Mouse (Mus musculus) monocyte, adult 5-6 weeks (primary cell): ENCODE measurements around the gene Dll3. TPM values are rescaled to one million over a fixed set of nuclear protein-coding genes. Genes with fewer than 3 reads are reported as not detected.

ENCODE experiments used
- ATAC-seq: fragments of 153-309, 156-312 bp; replicated peaks from 2 replicates; pipeline ENCODE4 v1.8.0; 2017; ENCODE audit warnings: mild to moderate bottlenecking; ENCODE audit not compliant: low TSS enrichment, insufficient number of reproducible peaks, severe bottlenecking, poor library complexity, low FRiP score
- total RNA-seq: library from RNA; stranded (forward); fragments of 200-1000, 200-491, 200-594 nt; gene quantifications from 3 replicates; pipeline ENCODE4 v1.2.3, GENCODE M21; 2017

The Dll3 gene
- total RNA-seq, 1 experiment from 2014 or later: not detected

DNA sequence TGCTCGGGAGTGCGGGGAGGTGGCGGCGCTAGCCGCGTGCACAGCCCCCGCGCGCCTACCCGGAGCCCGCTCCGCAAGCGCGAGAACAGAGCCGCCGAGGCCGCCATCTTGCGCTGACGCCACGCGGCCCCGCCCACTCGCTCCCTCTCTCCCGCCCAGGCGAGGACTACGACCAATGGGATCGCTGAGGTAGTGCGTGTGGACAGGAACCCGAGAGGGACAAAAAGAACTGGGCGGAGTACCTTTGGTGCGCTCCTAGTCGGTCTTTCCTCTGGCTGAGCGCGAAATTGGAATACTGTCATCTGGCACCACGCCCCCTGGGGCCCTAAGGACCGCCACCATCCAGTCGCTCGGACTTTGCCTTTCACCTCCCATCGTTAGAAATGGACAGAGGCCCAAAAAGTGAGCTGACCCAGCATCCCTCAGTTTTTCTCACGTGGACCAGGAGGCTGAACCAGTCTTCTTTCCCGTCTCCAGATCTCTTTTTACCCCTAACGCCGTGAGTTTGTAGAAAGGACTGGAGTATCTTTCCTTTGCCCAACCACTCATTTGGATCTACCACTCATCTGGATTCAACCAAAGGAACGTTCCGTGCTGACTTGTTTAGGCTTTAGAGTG lies 10.0 kb upstream of the Dll3 start, which contains the start of gene Timm50:
Gene Timm50 (minus strand): TSS at position 147 of the 618 bp plus-strand sequence.
- ATAC-seq: peak; percentile 96

GRCm38 (mm10) chr7:28311151-28311925 lies 9.3 kb upstream of the Dll3 start:
- ATAC-seq: peak; percentile 20; the same call in 1 of the 2 replicates

GRCm38 (mm10) chr7:28309737-28310136 lies 7.7 kb upstream of the Dll3 start:
- no peak for ATAC-seq

DNA sequence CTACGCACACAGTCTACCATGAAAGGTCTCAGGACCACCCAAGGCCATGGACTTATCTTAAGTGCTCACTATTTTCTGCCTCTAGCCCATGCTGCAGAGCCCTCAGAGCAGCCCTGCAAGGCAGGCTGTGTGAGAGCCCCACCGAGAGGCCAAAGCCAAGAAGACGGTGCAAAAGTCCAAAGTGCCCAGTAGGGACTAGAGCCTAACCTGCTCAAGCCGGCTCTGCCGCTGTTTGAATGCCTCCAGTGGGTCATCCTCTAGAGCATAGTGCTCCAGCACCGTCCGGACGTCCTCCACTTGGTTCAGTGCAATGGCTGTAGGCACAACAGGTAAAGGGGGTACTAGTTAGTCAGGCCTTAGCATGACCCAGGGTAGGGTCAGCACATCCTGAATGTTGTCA lies 4.2 kb upstream of the Dll3 start:
- no peak for ATAC-seq

DNA sequence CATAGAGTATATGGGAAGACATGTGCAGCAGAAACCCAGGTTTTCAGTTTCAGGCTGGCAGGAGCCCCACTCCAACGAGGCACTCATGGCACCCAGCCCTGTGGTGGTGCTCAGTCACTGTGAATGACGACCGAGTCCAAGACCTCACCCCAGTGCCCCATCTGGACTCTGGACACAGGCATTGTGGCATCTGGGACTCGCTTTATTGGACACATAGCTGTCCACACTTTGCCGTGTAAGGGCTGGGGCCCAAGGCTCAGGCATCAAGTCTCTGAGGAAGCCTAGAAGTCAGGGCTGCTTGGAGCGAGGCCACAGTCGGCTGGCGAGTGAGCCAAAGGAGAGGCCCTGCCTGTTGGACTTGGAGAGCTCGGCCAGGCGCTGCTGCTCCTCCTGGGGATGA lies 3.6 kb upstream of the Dll3 start:
- no peak for ATAC-seq

- no peak; the same call in 1 of the 2 replicates for ATAC-seq
These were observed 3.0 kb downstream of the Dll3 start for GRCm38 (mm10) chr7:28298837-28299625.

GRCm38 (mm10) chr7:28294481-28294880 lies 7.6 kb downstream of the Dll3 start:
- no peak for ATAC-seq

DNA sequence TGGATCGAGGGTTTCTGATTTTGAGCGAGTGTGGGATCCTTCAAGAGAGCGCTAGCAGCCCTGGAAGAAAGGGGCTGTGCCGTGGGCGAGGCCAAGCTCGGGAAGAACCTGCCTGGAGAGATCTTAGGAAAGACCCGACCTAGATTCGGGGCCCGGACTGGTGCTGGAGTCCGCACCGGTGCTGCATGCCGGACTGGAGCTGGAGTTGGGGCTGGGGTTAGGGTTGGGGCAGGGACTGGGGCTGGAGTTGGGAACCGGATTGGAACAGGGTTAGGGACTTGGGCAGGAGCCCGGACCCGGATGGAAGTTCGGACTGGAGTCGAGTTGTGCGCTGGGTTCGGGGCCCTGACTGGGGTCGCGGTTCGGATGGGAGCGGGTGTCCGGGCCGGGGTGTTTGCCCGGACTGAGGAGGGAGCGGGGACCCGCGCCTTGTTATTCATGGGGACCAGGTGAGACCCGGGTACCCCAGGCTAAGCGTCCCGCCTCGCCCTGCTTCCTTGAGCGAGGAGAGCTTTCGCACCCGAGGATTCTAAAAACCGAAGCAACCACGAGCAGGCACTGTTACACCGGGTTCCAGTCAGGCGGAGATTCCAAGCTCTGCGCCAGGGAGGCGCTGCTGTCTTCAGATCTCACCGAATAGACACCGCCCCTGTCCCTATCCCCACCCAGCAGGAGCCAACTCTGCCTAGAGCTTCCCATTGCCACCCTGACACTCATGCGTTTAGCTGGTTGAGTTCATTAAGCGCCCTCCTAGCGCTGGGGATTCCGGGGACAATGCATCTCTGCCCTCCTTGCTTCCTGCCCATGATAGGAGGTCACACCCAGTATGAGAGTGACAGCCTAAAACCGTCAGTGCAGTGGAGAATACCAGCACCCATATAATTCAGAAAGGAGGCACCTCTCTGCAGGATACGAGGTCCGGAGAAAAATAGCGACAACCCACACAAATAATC lies 11.1 kb downstream of the Dll3 start, which contains the start of gene Selenov:
Gene Selenov (minus strand): TSS at position 549 of the 953 bp plus-strand sequence.
- no peak for ATAC-seq

- no peak for ATAC-seq
These were observed 11.9 kb downstream of the Dll3 start for GRCm38 (mm10) chr7:28290165-28290564.

DNA sequence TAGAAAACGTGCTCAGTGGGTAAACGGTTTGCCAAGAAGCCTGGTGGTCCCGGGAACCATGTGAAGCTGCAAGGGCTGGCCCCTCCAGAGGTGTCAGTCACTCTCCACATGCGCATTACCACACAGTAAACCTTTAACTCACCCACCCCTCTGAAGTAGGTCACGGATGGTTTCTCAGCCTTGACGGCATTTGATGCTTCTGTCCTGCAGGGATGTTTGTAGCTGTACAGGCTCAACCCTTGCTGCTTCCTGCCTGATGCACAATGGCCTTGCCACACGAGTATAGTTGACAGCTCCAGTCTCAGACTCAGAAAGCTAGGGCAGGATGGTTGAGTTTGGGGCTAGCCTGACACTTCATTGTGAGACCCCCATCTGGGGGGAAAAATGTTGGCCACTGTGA lies 21.4 kb downstream of the Dll3 start:
- no peak for ATAC-seq

- ATAC-seq: no peak
These were observed 23.8 kb downstream of the Dll3 start for GRCm38 (mm10) chr7:28278279-28278652.

GRCm38 (mm10) chr7:28277615-28278278 lies 24.3 kb downstream of the Dll3 start, which contains the start of gene Eid2b:
Gene Eid2b (plus strand): TSS chr7:28277739.
- peak; percentile 91 for ATAC-seq

DNA sequence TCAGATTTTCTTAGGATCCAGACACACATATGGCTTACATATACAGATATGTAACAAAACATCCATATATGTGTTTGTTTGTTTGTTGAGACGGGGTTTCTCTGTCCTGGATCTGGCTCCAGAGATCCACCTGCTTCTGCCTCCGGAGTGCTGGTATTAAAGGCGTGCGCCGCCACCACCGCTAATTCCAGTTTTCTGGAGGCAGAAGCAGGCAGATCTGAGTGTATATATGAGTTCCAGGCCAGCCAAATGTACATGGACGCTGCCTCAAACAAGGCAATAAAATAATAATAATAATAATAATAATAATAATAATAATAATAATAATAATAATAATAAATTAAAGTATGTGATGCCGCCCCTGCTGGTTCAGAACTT lies 24.8 kb downstream of the Dll3 start:
- ATAC-seq: no peak

DNA sequence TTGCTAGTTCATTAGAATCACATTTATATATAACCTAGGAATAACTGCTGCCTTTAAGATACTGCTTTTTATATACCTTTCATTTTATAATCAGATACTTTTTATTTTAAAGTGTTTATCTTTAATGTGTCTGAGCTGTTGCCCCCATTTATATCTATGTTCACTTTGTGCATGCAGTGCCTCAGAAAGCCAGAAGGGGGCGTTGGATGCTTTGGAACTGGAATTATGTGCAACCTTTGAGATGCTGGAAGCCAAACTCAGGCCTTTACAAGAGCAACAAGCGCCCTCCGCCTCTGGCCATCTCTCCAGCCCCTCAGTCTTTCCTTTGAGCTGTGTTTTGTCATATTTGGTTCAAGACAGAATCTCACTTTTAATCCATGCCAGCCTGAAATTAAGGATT lies 30.3 kb downstream of the Dll3 start:
- ATAC-seq: no peak

GRCm38 (mm10) chr7:28269355-28269754 lies 32.7 kb downstream of the Dll3 start:
- ATAC-seq: no peak

DNA sequence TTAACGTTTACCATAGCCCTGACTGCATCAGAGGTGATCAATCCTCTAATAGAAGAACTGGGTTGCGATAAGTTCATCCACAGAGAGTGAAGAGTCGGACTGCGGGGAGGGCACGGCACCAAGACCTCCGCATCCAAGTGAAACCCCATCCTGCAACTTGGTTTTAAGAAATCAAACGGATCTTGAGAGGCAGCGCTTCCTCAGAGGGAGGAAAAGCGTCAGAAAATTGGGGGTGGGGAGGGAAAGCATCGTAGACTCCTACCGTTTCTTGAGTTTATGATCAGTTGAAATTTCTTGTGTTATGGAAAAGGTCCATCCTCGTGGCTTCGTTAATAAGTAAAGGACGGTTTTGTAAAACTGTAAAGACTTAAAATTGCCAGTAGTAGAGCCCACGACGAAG lies 33.5 kb downstream of the Dll3 start:
- ATAC-seq: no peak

- no peak for ATAC-seq
These were observed 34.0 kb downstream of the Dll3 start for GRCm38 (mm10) chr7:28268042-28268531.
